Mouse (Mus musculus): ENCODE measurements around the gene Pomt1.
A peak's percentile ranks its signal among the peaks of the same experiment; 100 is the strongest.

Pomt1 gene

DNA sequence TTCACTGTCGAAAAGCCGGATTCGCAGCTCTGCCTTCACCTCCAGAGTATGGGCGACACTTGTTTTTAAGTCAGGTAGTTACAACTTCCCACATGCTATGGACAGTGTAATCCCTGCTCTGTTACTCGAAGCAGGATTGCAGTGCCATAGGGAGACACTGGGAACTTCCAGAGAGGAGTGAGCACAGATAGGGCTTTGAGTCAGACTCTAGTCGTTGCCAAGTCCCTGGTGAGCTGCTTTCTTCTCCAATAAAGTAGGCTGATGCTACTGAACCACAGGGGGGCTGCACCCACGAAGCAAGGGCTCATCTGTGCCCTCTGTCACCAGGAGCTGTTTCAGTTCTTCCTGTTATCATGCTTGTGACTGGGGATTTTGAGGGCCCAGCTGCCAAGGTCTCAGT, 14.8 kb upstream of the Pomt1 start:
- no peak for DNase-seq (ENCODE audit: low spot score in 2 of 2)

DNA sequence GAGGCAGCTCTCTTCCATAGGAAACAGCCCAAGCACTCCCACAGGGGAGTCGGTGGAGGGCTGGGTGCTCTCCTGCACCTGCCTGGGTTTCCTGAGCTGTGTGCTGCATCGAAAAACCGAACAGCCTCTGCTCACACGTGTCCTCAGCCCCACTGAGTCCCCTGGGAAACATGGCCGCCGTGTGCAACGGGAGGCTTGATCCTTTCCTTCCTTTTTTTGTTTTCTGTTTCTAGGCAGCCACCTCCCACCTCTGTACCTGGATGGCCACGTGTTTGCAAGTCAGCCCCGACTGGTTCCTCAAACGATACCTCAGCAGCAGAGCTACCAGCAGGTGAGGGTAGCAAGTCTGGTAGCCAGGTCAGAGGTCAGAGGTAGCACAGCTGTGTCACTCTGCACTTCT, 14.3 kb upstream of the Pomt1 start:
- DNase-seq (ENCODE audit: low spot score in 2 of 2) = no peak

DNA sequence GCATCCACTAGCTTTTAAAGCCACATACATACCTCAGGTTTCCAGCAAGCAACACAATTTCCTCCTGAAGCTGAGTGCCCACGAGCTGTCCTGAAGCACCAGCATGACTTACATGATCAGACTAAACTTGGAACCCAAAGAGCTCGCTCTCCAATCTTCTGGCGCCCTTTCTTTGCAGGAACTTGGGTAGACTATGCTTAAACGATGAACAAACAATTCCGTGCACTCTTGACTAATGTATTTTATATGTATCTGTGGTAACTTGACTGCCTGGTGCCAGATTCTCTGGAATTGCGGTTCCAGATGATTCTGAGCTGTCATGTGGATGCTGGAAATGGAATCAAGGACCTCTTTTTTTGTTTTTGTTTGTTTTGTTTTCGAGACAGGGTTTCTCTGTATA, 957 bp upstream of the Pomt1 start:
- no peak for DNase-seq (ENCODE audit: low spot score in 2 of 2)

DNA sequence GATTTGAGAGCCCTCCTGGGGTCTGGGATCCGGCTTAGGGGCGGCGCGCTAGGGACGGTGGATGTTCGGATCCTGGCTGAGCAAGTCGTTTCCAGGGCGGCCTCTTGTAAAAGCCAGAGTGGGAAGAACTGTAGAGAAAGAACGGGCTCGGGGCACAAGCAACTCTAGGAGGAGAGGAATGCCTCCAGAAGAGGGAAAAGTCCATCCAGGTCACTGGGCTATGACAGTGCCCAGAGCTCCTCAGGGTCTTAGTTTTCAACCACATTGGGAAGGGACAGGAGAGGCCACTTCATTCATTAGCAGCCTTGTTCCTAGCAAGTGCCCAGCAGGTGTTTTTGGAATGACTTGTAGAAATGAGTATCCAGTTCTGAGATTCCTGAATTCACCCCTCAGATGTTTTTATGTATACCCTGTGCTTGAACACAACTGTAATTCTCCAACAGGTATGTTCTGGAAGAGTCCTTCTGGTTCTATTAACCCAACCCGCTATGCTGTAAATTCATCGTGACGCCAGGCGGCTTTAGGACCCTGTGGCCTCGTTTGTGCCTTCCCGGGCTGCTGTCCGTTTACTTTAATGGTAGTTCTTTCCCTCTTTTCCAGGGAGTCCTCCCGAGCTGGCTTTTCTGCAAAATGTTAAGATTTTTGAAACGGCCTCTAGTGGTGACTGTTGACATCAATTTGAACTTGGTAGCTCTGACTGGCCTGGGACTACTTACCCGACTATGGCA, 534 bp downstream of the Pomt1 start:
- DNase-seq (ENCODE audit: low spot score in 2 of 2) = peak; percentile 33 to 55

DNA sequence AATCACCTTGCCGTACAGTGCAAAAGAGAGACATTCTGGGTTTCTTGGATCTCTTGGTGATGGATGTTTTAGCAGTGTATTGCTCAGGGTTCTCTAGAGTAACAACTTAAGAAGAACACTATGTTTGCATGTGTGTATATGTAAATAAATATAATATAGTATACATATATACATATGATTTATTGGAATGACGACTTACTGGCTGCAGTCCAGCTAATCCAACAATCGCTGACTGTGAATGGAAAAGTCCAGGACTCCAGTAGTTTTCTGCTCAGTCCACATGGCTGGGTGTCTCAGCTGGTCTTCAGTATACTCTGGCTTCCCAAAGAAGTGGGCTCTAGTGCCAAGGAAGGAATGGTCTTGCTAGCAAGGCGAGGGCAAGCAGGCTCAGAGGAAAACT, 1.2 kb downstream of the Pomt1 start:
- DNase-seq (ENCODE audit: low spot score in 2 of 2) = no peak

DNA sequence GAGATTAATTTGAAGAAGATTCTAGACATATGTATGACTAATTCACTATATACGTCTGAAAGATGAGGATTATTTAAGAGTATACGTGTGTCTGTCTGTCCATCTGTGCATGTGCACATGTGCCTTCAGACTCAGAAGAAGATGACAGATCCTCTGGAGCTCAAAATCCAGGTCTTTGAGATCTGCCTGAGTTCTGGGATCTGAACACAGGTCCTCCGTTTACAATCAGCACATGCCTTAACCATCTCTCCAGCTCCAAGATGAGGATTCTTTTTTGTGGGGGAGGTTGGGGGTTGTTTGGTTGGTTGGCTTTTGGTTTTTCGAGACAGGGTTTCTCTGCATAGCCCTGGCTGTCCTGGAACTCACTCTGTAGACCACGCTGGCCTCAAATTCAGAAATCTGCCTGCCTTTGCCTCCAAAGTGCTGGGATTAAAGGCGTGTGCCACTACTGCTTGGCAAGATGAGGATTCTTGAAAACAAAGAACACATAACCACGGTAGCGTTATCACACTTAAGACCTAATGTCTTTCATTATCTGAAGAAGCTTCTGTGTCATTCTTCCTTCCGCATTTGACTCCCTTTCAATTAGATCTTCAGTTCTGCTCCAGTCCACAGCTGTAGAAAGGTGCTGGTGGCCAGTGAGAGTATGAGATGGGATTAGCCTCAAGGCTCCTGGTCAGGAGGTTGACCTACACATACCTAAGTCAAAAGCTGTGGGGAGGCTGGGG, 2.5 kb downstream of the Pomt1 start:
- no peak for DNase-seq (ENCODE audit: low spot score in 2 of 2)

DNA sequence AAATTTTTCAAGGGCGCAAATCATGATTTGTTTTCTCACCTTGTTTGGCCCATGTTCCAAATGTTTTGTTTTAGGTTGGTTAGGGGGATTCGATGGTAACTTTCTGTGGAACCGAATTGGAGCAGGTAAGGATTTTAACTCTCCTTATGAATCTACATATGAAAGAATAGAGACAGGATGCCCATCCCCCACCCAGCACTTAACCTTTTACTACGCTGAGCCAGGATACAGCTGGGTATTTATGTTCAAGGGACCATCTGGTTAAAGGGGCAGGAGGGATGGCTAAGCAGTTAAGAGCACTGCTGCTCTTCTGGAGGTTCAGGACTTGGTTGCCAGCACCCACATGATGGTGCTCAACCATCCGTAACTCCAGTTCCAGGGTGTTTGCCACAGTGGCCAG, 4.2 kb downstream of the Pomt1 start:
- DNase-seq (ENCODE audit: low spot score in 2 of 2) = no peak

DNA sequence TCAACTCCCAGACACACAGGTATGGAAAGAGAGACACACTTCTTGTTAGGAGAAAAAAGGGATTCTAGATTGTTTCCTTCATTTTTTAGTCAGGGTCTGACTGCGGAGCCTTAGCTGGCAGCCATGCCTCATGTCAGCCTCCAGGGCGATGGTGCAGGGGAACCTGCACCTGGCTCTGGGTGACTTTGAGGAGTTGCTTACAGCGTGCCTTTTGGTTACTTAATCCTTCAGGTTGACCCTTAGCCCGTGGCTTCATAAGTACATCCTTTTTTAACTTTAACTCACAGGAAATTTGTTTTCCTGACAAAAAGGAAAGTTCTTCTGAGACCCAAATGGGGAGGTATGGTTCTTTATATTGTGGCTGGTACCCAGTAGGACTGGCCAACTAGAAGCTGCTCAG, 6.6 kb downstream of the Pomt1 start:
- DNase-seq (ENCODE audit: low spot score in 2 of 2) = no peak

DNA sequence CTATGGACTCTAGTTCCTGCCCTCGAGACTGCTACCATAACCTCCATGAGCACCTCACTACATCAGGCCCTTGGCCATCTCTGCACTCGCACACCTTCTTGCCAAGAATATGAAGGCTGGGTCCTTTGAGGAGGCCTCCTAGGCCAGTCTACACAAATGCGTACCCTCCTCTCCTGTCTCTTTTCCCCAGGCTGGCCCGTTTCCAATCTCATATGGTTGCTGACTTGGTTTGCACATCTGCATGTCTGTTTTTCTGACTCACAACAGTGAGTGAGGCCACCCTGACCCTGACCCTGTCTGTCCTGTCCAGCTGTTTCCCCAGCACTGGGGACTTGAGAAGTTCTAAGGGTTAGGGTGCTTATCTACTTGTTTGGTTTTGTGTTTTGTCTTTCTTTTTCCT, 10.4 kb downstream of the Pomt1 start:
- DNase-seq (ENCODE audit: low spot score in 2 of 2) = no peak

DNA sequence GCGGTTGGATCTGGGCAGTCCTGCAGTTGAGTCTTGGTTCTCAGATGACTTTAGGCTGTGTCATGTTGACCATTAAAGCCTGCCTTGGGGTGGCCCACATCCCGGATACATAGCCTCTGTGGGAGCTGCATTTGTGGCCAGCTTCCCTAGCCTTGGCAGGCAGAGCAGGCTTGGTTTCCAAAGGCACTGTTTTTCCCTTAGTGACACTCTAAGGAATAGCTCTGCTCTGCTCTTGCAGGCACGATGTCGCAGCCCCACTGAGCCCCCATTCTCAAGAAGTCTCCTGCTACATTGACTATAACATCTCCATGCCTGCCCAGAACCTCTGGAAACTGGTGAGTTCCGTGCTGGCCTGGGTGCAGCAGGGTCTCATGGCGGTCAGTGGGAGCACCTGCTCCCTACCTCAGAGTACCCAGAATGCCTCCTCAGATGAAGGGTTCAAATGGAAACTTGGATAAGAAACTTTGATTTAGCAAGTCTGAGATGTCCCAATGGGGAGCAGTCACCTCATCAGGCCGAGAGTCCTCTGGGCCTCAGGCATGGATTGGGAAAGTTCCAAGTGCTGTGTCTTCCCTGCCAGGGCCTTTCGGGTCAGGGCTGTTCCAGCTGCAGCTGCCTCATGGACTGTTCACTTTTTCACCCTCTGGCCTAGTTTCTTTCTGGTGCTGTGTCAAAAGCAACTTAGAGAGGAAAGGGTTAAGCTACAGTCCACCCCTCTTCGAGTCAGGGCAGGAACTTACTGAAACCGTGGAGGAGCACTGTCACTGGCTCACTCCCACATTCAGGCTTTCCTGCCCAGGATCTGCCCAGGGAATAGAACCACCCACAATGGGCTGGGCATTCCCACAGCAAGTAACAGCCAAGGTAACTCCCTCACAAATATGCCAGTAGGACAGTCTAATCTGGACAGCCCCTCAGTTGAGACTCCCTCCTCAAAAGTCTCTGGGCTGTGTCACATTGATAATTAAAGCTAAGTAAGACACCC, 12.3 kb downstream of the Pomt1 start:
- DNase-seq (ENCODE audit: low spot score in 2 of 2) = peak in 1 of 2 experiments; percentile 56

DNA sequence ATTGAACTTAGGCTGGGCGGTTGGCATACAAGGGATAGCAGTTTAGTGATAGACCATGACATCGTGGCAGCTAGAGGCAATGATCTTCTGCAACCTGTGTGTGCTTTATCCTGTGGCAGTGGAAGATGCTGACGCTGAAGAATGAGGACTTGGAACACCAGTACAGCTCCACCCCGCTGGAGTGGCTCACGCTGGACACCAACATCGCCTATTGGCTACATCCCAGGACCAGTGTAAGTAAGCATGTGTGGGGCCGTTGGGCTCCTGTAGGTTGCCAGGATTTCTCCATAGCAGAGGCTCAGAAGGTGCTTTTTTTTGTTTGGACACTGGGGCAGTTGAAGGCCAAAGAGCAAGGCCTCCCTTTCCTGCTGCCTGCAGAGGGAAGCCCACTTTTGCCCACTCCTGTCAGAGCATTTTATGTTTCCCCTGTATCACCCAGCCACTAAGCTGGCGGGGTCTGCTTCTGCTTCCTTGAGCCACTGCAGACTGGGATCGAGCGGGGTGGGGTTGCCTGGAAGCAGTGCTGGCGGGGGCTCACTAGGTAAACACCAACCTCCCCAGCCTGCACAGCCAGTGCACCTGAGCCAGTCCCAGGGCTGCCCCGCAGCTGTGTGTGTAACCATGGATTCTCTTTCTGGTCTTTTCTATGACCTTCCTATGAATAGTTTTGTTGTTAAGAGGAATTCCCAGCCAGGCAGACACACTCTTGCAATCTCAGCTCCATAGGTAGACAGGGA, 15.6 kb downstream of the Pomt1 start:
- DNase-seq (ENCODE audit: low spot score in 2 of 2) = peak in 1 of 2 experiments; percentile 67

DNA sequence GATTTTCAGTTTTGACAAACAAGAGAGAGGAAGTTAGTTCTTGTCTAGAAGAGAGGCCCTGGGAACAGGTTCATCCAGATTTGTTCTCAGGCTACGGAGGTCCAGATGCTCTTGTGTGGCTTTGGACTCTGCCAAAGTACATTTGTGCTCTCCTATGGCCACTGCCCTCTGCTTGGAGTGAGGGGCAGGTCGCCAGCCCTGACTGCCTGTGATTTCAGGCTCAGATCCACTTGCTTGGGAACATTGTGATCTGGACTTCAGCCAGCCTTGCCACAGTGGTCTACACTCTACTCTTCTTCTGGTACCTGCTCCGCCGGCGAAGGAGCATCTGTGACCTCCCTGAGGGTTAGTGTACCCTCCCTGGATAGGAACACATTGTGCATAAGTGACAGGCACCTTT, 16.3 kb downstream of the Pomt1 start:
- DNase-seq (ENCODE audit: low spot score in 2 of 2) = no peak

DNA sequence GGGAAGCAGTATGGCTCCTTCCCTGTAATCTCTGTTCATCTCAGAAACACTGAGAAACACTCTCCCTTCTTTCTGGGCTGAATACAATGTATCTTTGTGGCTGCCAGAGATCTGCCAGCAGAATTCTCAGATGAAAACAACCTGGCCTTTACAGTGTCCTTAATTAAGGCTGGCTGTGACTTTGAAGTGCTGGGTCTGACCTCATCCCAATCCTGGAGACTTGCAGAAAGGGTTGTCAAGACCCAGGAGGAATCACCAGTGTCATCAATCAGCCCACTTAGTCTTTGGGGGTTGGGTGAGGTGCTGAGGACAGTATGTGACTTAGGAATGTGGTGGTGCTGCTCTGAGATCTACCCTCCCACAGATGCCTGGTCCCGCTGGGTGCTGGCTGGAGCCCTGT, 17.0 kb downstream of the Pomt1 start:
- DNase-seq (ENCODE audit: low spot score in 2 of 2) = no peak

DNA sequence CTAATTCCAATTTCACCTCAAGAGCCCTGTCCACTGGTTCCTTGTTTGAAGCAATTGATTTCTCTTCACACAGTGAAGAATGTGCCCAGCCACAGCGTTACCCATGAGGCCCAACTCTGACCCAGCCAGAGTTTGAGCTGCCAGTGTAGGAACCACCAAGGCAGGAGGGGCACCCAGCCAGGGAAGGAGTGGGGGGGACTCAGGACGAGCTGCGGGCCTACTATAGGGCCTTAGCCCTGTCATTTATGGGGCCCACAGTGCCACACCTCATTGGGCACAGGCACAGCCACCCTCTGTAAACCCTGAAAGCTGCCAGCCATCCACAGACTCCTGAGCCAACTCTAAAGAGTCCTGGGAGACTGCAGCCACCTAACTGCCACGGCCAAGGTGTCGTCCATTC, 18.2 kb downstream of the Pomt1 start:
- DNase-seq (ENCODE audit: low spot score in 2 of 2) = no peak

DNA sequence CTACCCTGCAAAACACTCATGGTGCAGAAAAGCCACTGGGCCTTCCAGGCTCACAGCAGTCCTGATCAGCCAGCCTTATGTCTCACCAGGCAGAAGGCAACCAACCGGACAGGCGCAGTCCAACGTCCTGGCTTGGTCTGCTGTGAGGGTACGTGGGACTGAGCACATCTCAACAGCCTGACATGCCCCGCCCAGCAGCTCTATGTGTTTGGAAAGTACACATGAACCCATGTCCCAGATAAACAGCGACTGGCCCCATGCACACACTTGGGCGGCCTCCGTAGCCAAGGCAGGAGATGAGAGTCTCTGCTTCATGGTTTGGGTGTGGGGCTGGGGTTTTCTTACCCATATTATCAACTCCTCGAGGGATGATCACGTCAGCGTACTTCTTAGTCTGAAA, 19.9 kb downstream of the Pomt1 start:
- DNase-seq (ENCODE audit: low spot score in 2 of 2) = peak in 1 of 2 experiments; percentile 42

DNA sequence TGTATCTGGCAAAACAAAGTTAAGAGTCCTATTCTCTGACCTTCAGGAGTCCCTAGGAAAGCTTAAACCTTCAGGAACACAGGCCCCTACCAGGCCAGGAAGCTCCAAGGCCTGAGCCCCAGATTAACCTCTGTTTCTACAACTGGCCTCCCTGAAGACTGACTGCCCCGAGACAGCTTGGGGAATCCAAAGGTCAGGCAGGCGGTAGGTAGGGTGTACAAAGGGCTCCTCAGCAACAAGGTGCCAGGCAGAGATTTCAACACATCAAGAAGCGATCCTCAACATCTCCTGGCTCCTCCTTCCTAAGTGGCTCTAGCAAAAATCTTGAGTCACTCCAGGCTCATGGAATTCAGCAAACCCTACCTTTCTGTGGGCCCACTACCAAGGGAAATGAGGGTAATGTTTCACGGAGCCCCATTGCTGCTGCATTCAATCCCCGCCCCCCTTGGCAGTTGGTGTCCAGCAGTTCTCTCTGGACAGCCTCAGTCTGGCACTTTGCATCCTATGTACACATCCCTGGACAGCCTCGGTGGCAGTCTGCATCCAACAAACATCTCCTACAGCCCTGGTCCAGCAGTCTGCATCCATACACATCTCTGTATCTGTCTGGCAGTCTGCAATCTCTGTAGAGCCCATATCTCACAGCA, 22.6 kb downstream of the Pomt1 start:
- DNase-seq (ENCODE audit: low spot score in 2 of 2) = no peak

DNA sequence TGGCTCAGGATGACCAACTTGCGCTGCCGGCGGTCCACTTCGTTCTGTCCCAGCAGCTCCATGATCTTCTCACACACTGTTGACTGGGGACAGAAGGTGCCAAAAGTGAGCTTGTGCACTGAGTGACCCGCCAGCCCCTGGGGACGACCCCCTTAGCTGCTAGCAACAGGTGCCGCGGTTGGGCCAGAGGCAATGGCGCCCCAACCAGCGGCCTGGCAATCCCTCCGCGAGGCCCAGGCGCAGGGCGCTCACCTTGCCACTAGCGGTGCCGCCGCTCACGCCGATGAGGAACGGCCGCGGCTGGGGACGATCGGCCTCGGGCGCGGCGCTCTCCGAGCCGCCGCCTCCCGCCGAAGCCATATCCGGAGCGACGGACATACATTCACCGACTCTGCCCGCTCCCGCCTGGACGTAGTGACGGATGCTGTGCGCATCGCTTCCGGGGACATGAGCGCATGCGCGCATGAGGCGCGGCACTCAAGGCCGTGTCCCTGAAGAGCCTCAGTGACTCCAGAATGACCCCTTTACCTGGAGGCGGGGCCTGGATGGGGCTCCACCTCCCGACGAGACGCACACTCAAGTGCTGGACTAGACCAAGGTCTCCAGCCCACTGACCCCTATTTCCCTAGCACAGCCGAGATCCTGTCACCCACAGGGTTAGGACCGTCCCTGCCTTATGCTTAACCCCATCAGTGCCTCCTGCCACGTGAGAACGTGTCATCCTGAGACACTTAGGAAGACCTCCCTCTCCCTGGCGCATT, 23.4 kb downstream of the Pomt1 start, which contains the start of gene Uck1:
Gene Uck1, minus strand, starts transcription at position 503 of the 761 bp plus-strand sequence.
- DNase-seq (ENCODE audit: low spot score in 2 of 2) = peak; percentile 82 to 90

DNA sequence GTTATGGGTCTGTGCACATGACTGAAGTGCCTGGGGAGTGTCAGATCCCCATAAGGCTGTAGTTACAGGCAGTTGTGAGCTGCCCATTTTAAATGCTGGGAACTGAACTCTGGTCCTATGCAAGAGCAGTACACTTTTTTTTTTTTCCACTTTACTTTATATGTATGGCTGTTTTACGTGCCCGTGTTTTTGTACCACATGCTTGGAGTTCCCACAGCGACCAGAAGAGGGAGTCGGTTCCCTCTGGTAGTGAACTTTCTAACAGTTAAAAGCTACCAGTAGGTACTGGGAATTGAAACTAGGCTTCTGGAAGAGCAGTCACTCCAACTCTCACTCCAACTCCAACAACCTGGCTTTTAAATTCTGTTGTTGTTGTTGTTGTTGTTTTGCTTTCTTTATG, 24.2 kb downstream of the Pomt1 start:
- DNase-seq (ENCODE audit: low spot score in 2 of 2) = no peak

DNA sequence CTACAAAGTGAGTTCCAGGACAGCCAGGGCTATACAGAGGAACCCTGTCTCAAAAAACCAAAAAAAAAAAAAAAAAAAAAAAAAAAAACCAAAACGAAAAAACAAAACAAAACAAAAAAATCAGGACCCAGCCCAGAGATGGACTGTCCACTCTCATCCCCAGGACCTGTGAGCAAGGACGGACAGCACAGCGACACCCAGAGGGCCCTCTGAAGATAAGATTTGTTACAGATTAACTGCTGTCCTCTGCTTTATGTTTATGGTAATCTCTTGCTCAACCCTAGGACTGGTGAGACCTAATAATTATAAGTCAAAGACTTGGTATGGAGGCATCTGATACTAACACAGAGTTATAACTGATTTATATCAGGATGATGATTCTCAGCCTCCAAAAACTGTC, 39.4 kb downstream of the Pomt1 start:
- no peak for DNase-seq (ENCODE audit: low spot score in 2 of 2)

DNA sequence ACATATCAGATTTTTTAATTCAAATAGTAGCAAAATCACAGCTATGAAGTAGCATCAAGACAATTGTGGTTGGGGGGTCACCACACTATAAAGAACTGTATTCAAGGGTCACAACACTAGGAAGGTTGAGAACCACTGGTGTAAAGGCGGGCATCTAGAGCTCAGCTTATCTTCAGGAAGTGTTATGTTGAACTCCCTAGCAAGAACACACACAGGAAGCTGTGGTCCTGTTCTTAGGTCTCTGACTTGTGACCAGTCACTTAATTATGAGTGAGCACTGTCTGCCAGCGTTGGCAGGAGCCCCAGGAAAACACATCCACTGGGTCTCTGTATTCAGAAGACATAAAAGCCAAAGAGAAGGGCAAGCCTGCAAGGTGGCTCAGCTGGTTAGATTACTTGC, 45.9 kb downstream of the Pomt1 start:
- no peak for DNase-seq (ENCODE audit: low spot score in 2 of 2)
